Mouse (Mus musculus) lung, postnatal 25 days (tissue): ENCODE measurements around the gene Ccdc69.

Source experiments
- DNase-seq: peaks from one replicate; pipeline ENCODE4 v3.0.0; 2022; ENCODE audit warnings: low spot score

Gene Ccdc69

GRCm38 (mm10) chr11:55008230-55008629, 69.7 kb downstream of the Ccdc69 start:
- DNase-seq, result no peak

- DNase-seq, result no peak
Measured at GRCm38 (mm10) chr11:55005684-55006083, 72.2 kb downstream of the Ccdc69 start.

DNA sequence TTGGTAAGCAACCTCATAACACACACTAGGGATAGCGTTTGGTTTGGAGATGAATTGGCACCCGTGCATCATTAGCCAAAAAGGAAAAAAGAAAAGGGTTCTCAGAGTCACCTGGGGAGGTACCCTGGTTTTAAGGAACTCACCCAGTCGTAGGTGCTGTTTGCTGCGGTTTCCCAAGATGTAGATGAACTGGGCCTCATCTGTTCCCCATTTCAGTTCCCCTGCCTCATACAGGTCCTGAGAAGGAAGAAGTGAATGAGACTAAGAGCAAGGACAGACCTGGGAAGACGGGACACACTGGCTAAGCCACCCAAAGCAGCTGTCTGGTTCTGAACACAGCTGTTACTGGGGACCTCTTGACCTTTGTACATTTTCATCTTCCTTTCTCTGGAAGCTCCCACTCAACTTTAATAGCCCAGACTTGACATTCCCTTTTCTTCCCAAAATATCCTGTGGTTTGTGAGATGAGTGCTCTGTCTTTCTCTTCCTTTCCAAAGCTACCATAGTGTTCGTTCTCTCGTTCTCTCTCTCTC, 72.9 kb downstream of the Ccdc69 start:
- DNase-seq, result peak; percentile 57
